ENCODE assay signal across 8 mouse cellular contexts in genomic region chr1:153308915-153309296, GRCm38 (mm10). TPM values are rescaled to one million over a fixed set of nuclear protein-coding genes. Genes with fewer than 3 reads are reported as not detected.
A peak's percentile ranks its signal among the peaks of the same experiment; 100 is the strongest.
DNase-seq lines count a peak whose midpoint lies in the region; ATAC-seq and TF ChIP-seq lines count a peak whose summit lies in the region.

No protein-coding gene starts in this region.

- H3K27ac ChIP-seq in heart, embryonic 13.5 days (replicated peaks): peak overlapping the region; percentile 83
- H3K27ac ChIP-seq in liver, postnatal 0 days (ENCODE audit: low read depth): peak overlapping the region; percentile 94
- H3K27ac ChIP-seq in stomach, postnatal 0 days (replicated peaks): peak overlapping the region; percentile 87

- H3K4me2 ChIP-seq in heart, embryonic 13.5 days: peak overlapping the region; percentile 53
- H3K4me2 ChIP-seq in liver, postnatal 0 days (ENCODE audit: low read depth, low read length): peak overlapping the region; percentile 63
- H3K4me2 ChIP-seq in stomach, postnatal 0 days (replicated peaks; ENCODE audit: low read depth): peak overlapping the region; percentile 40

- H3K36me3 ChIP-seq in heart, embryonic 13.5 days: peaks cover 15% of the 10 kb centered on the region
- no peaks in the 10 kb centered on the region for H3K36me3 ChIP-seq in liver, postnatal 0 days (replicated peaks; ENCODE audit: insufficient read depth, low read length)
- no peaks in the 10 kb centered on the region for H3K36me3 ChIP-seq in stomach, postnatal 0 days (ENCODE audit: control insufficient read depth, insufficient read depth, low read length)

- H3K27me3 ChIP-seq in heart, embryonic 13.5 days (replicated peaks): no peaks in the 10 kb centered on the region
- no peaks in the 10 kb centered on the region for H3K27me3 ChIP-seq in liver, postnatal 0 days (ENCODE audit: insufficient read depth, low read length)
- no peaks in the 10 kb centered on the region for H3K27me3 ChIP-seq in stomach, postnatal 0 days (ENCODE audit: control insufficient read depth, insufficient read depth, low read length)

- no peaks in the 10 kb centered on the region for H3K9me3 ChIP-seq in heart, embryonic 13.5 days
- no peaks in the 10 kb centered on the region for H3K9me3 ChIP-seq in liver, postnatal 0 days (ENCODE audit: low read length)
- H3K9me3 ChIP-seq in stomach, postnatal 0 days (ENCODE audit: control insufficient read depth, low read length): no peaks in the 10 kb centered on the region

- no peak for TF ChIP-seq EP300 in liver, postnatal 0 days (IDR thresholded peaks at IDR 0.05; ENCODE audit: low read depth)
- no peak for TF ChIP-seq EP300 in stomach, postnatal 0 days (optimal IDR thresholded peaks at IDR 0.05)

- TF ChIP-seq CTCF in liver, postnatal 0 days (IDR thresholded peaks at IDR 0.05; ENCODE audit: low read depth): no peak
- no peak for TF ChIP-seq CTCF in stomach, postnatal 0 days (IDR thresholded peaks at IDR 0.05; ENCODE audit: low read depth)

- peaks cover 74% of the 10 kb centered on the region for H3K4me1 ChIP-seq in heart, embryonic 13.5 days
- H3K4me1 ChIP-seq in liver, postnatal 0 days (ENCODE audit: insufficient read depth): peaks cover 20% of the 10 kb centered on the region
- peaks cover 13% of the 10 kb centered on the region for H3K4me1 ChIP-seq in stomach, postnatal 0 days (replicated peaks; ENCODE audit: control insufficient read depth, insufficient read depth)

- 0 out of 2 replicates have a peak, but pooled peaks have one; percentile 29 for ATAC-seq in common myeloid progenitor, adult 5-6 weeks (replicated peaks; ENCODE audit: low read depth, poor library complexity, severe bottlenecking)
- no peak for ATAC-seq in heart, embryonic 13.5 days (ENCODE audit: extremely low read depth, insufficient number of reproducible peaks, low FRiP score, low TSS enrichment)
- peak; percentile 45 for ATAC-seq in liver, postnatal 0 days
- no peak for ATAC-seq in stomach, postnatal 0 days (ENCODE audit: low FRiP score, low TSS enrichment)
- no peak for ATAC-seq in erythroblast, adult 5-6 weeks (replicated peaks; ENCODE audit: low FRiP score, poor library complexity, severe bottlenecking)

- peak overlapping the region; percentile 65 for H3K9ac ChIP-seq in heart, embryonic 13.5 days
- no peak overlapping the region for H3K9ac ChIP-seq in liver, postnatal 0 days (replicated peaks)
- no peak overlapping the region; the same call in 1 of the 2 replicates for H3K9ac ChIP-seq in stomach, postnatal 0 days (ENCODE audit: low read length)

- WGBS in heart, embryonic 13.5 days: 57% methylated on average over 10 of the region's 10 CpGs
- WGBS in liver, postnatal 0 days (ENCODE audit: insufficient replicate concordance): 38% methylated on average over 10 of the region's 10 CpGs
- WGBS in stomach, postnatal 0 days: 45% methylated on average over 10 of the region's 10 CpGs

- peak; percentile 47 to 72 for DNase-seq in left cerebral cortex, postnatal 14 days (ENCODE audit: low spot score in 2 of 2)
- no peak for DNase-seq in left cerebral cortex, adult 18-20 months (ENCODE audit: low spot score in 2 of 2)
- DNase-seq in liver, postnatal 0 days: peak; percentile 26
- no peak for DNase-seq in stomach, postnatal 0 days (ENCODE audit: low spot score)
- no peak for DNase-seq in cerebellum, postnatal 36 days

- no peak overlapping the region for H3K4me3 ChIP-seq in heart, embryonic 13.5 days
- no peak overlapping the region for H3K4me3 ChIP-seq in liver, postnatal 0 days (ENCODE audit: low read depth, low read length)
- no peak overlapping the region for H3K4me3 ChIP-seq in stomach, postnatal 0 days (ENCODE audit: low read depth, low read length)

- intact Hi-C loops in left cerebral cortex, postnatal 14 days (cut with DNase I): loop anchor here (2.0 kb wide), 1 partner anchor 128 kb away; no protein-coding TSS in a partner anchor

RNA-seq across cellular contexts. Expression of gene Lamc1, which starts 23.7 kb away (rescaled TPM):
- 10 to 100 TPM; 40.8 to 46.8 TPM for total RNA-seq in left cerebral cortex, postnatal 14 days (2021)
- 10 to 100 TPM; 25.3 to 25.5 TPM for total RNA-seq in left cerebral cortex, adult 18-20 months (2021)
- total RNA-seq in common myeloid progenitor, adult 5-6 weeks (2017): 2.1 and 3.6 TPM in 2 replicates
- polyA plus RNA-seq in heart, embryonic 13.5 days (2015; fragmentation: Nextera tagmentation; extraction: Ambion mirVana): 75.3 and 78.2 TPM in 2 replicates
- 9.6 and 11.5 TPM in 2 replicates for polyA plus RNA-seq in liver, postnatal 0 days (2015; fragmentation: Nextera tagmentation; extraction: Ambion mirVana)
- 41.6 and 41.8 TPM in 2 replicates for polyA plus RNA-seq in stomach, postnatal 0 days (2015; fragmentation: Nextera tagmentation; extraction: Ambion mirVana)
- total RNA-seq in erythroblast, adult 5-6 weeks (2015; ENCODE audit: low replicate concordance): 0.63 TPM in 1 of 2 replicates, not detected in the other
- 0.34 TPM in 1 of 2 replicates, not detected in the other for total RNA-seq in erythroblast, adult 5-6 weeks (2017; ENCODE audit: low replicate concordance)

Comparison
In these comparisons a context has a peak if more than half of its experiments do, and no peak if none do; other contexts are left out.
1. DNase-seq: peak in left cerebral cortex, postnatal 14 days (2 of 2) and liver, postnatal 0 days (single experiment); none in left cerebral cortex, adult 18-20 months (0 of 2), stomach, postnatal 0 days (single experiment) and cerebellum, postnatal 36 days (0 of 2).
2. ATAC-seq: peak in common myeloid progenitor, adult 5-6 weeks (single experiment) and liver, postnatal 0 days (single experiment); none in heart, embryonic 13.5 days (single experiment), stomach, postnatal 0 days (single experiment) and erythroblast, adult 5-6 weeks (single experiment).
3. Peak in every context shown above with its lines, with median percentiles within 50 percentile points of each other: H3K27ac ChIP-seq and H3K4me2 ChIP-seq.